Mouse (Mus musculus) megakaryocyte, embryonic 14.5 days (primary cell): ENCODE measurements around the gene Chrna1.

ENCODE experiments used
- FLI1 ChIP-seq: IDR thresholded peaks from 2 replicates; pipeline ENCODE4 v1.6.1; 2012; ENCODE audit warnings: low read length, inconsistent platforms, mixed read lengths
- GATA1 ChIP-seq: IDR thresholded peaks from 3 replicates; pipeline ENCODE4 v1.6.1; 2012; ENCODE audit warnings: mixed read lengths, low read length, inconsistent platforms, borderline replicate concordance

DNA sequence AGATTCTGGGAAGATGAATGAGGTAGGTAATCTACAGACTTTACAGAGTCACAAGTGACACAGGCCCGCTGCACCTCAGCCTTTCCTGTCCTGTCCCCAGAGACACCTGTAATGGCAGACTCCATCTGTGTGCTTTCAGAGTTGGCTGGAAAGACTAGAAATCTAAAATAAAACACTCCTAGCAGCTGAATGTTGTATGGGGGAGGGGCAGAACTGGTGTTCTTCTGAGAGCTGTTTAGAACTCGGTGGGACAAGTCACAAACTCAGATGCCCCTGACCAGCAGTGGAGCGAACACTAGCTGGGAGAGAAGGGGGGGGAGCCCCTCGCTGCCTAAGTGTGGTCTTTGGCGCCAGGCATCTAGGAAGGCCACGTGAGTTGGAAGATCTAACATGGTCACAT lies 8.2 kb downstream of the Chrna1 start:
- TF ChIP-seq GATA1 = no peak
- TF ChIP-seq FLI1 = no peak
